Mouse (Mus musculus) frontal cortex, adult (tissue): ENCODE data around the gene Slc6a21.
"Not testable (repeated sequence)": the region's sequence is repeated elsewhere in the genome, so short reads cannot be mapped to it uniquely, and the experiment has no call there.

Experiments
- ATAC-seq: cut with Nextera tagmentation; 2 replicates; pipeline ENCODE4 v1.9.2; 2017; ENCODE audit warnings: mild to moderate bottlenecking, moderate library complexity, mixed read lengths; ENCODE audit not compliant: low TSS enrichment

Gene Slc6a21

GRCm38 (mm10) chr7:45255822-45256221 is 21.5 kb upstream of the Slc6a21 start:
- ATAC-seq: not testable (repeated sequence)

- peak; percentile 76; the same call in 1 of the 2 replicates for ATAC-seq
These were observed 20.1 kb upstream of the Slc6a21 start for GRCm38 (mm10) chr7:45257063-45257840.

- ATAC-seq: no peak
These were observed 18.0 kb upstream of the Slc6a21 start for GRCm38 (mm10) chr7:45259281-45259680.

GRCm38 (mm10) chr7:45262266-45262665 is 15.0 kb upstream of the Slc6a21 start:
- no peak for ATAC-seq

- ATAC-seq: peak; percentile 44; the same call in 1 of the 2 replicates
These were observed 14.2 kb upstream of the Slc6a21 start for GRCm38 (mm10) chr7:45263006-45263607.

- no peak for ATAC-seq
These were observed 13.0 kb upstream of the Slc6a21 start for GRCm38 (mm10) chr7:45264348-45264747.

- ATAC-seq: no peak
These were observed 11.8 kb upstream of the Slc6a21 start for GRCm38 (mm10) chr7:45265518-45265917.

- ATAC-seq: no peak
These were observed 4.4 kb upstream of the Slc6a21 start for GRCm38 (mm10) chr7:45272786-45273412.

- ATAC-seq: no peak
These were observed 3.6 kb upstream of the Slc6a21 start for GRCm38 (mm10) chr7:45273672-45274071.

- no peak for ATAC-seq
These were observed 9.2 kb downstream of the Slc6a21 start for GRCm38 (mm10) chr7:45286486-45286885.

GRCm38 (mm10) chr7:45296626-45297025 is 19.3 kb downstream of the Slc6a21 start:
- ATAC-seq: no peak

- no peak for ATAC-seq
These were observed 20.2 kb downstream of the Slc6a21 start for GRCm38 (mm10) chr7:45297563-45297962.

GRCm38 (mm10) chr7:45299752-45300151 is 22.4 kb downstream of the Slc6a21 start:
- ATAC-seq: peak; percentile 80

- peak; percentile 66 for ATAC-seq
These were observed 23.0 kb downstream of the Slc6a21 start for GRCm38 (mm10) chr7:45300270-45300669.

GRCm38 (mm10) chr7:45302626-45303025 is 25.3 kb downstream of the Slc6a21 start:
- ATAC-seq: no peak

- no peak for ATAC-seq
These were observed 27.6 kb downstream of the Slc6a21 start for GRCm38 (mm10) chr7:45304869-45305268.

GRCm38 (mm10) chr7:45305275-45305674 is 28.0 kb downstream of the Slc6a21 start:
- peak; percentile 34; the same call in 1 of the 2 replicates for ATAC-seq

GRCm38 (mm10) chr7:45308551-45309240 is 31.4 kb downstream of the Slc6a21 start:
- ATAC-seq: no peak

GRCm38 (mm10) chr7:45309455-45309854 is 32.1 kb downstream of the Slc6a21 start:
- no peak for ATAC-seq

- ATAC-seq: no peak
These were observed 34.7 kb downstream of the Slc6a21 start for GRCm38 (mm10) chr7:45312023-45312422.

- no peak for ATAC-seq
These were observed 35.6 kb downstream of the Slc6a21 start for GRCm38 (mm10) chr7:45312686-45313453.
